Mouse (Mus musculus): ENCODE data around the gene Fez2.

- TF ChIP-seq CTCF (IDR thresholded peaks at IDR 0.05; ENCODE audit: low read depth, low read length): no peak
- no peak for TF ChIP-seq POLR2A (IDR thresholded peaks at IDR 0.05; ENCODE audit: insufficient read depth, low read length)
- TF ChIP-seq EP300 (IDR thresholded peaks at IDR 0.05; ENCODE audit: insufficient read depth, low read depth, low read length): no peak
Observed at GRCm38 (mm10) chr17:78354411-78354810, 63.5 kb downstream of the Fez2 start.
